Mouse (Mus musculus) heart, adult 2 months (tissue): Measurements from ENCODE around the gene Cenpm. TPM values are rescaled to one million over a fixed set of nuclear protein-coding genes. Genes with fewer than 3 reads are reported as not detected.

Source experiments
- DNase-seq, 2 experiments: peaks; one replicate each; pipeline ENCODE4 v3.0.0; 2021
- H3K27ac ChIP-seq: fragments of 200-600 bp; 2 replicates; pipeline ENCODE4 v1.8.1; 2022
- H3K27me3 ChIP-seq: fragments of 200-500 bp; 2 replicates; pipeline ENCODE4 v1.6.1; 2012; ENCODE audit warnings: mild to moderate bottlenecking, low read length, inconsistent platforms, mixed read lengths; ENCODE audit not compliant: control insufficient read depth, insufficient read depth
- H3K36me3 ChIP-seq: fragments of 200-500 bp; 2 replicates; pipeline ENCODE4 v1.6.1; 2012; ENCODE audit warnings: low read length, inconsistent platforms; ENCODE audit not compliant: control insufficient read depth, insufficient read depth
- H3K4me1 ChIP-seq: fragments of 200-500 bp; 2 replicates; pipeline ENCODE4 v1.6.1; 2011; ENCODE audit warnings: low read length; ENCODE audit not compliant: control insufficient read depth, insufficient read depth
- H3K4me3 ChIP-seq: fragments of 200-600 bp; 2 replicates; pipeline ENCODE4 v1.8.1; 2022
- H3K79me2 ChIP-seq: fragments of 200-500 bp; replicated peaks from 2 replicates; pipeline ENCODE4 v1.6.1; 2012; ENCODE audit warnings: mild to moderate bottlenecking, inconsistent platforms, low read length, moderate library complexity, mixed read lengths; ENCODE audit not compliant: control insufficient read depth, insufficient read depth
- H3K9ac ChIP-seq: fragments of 200-500 bp; 2 replicates; pipeline ENCODE4 v1.6.1; 2012; ENCODE audit warnings: low read depth, mild to moderate bottlenecking, control low read depth, inconsistent platforms, low read length, mixed read lengths
- CTCF ChIP-seq: fragments of 200-600 bp; IDR thresholded peaks from 2 replicates; pipeline ENCODE4 v1.8.1; 2022; ENCODE audit warnings: antibody characterized with exemption, mild to moderate bottlenecking, moderate library complexity
- EP300 ChIP-seq: fragments of 200-500 bp; IDR thresholded peaks from 2 replicates; pipeline ENCODE4 v1.6.1; 2011; ENCODE audit warnings: low read depth, low read length, control low read depth; ENCODE audit not compliant: insufficient read depth
- POLR2A ChIP-seq: fragments of 200-500 bp; IDR thresholded peaks from 2 replicates; pipeline ENCODE4 v1.6.1; 2011; ENCODE audit warnings: mild to moderate bottlenecking, low read depth, low read length, control low read depth; ENCODE audit not compliant: insufficient read depth
- WGBS: fragments of 180-500 bp; shearing (Covaris S2); methylation state at CpG from one replicate; pipeline ENCODE4 v1.1.7; 2018; 5-methylcytosine and 5-hydroxymethylcytosine counted together
- intact Hi-C: fragments of 180-260 bp; cut with DNase I; formaldehyde crosslinking; loops from one replicate; pipeline ENCODE4 v1.15.1; 2025
- polyA plus RNA-seq: library from polyadenylated mRNA; depleted of rRNA; stranded (reverse); fragments of >200 nt; gene quantifications from 2 replicates; pipeline ENCODE4 v1.2.3, GENCODE M21; 2012
- total RNA-seq, 2 experiments: library from RNA; stranded (reverse); gene quantifications; 2 replicates each; pipeline ENCODE4 v1.2.3; 2021

Gene Cenpm
- total and polyA plus RNA-seq, 3 experiments = 0.39 to 1.7 (median 0.42) TPM

DNA sequence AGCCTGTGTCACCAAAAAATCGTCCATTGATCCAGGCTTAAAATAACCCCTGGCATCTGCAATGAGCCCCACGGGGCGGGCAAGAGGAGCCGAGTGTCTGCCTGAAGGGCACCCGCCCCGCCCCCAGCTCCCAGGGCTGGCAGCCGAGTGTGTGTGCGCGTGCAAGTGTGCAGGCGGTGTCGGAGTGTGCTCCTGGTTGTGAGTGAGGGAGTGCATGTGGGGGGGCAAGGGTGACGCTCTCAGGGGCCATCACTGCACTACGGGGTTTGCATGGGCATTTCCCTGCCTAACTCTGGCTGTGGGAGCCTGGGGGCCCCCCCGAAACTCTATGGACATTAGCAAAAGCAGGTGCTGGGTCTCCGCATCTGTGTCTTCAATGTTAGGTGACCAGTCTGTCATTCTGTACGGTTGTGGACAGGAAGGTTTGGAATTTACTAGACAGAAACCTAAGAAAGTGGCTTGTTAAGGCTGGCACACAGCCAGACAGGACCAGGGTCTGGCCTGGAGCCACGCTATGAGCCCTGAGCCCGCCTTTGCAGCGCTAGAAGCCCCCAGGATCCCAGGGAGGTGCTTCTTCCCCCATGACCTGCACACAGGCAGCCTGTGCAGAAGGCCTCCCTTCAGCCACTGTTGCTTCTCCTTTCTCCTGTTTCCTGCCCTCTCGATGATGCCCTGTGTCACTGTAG lies 28.3 kb downstream of the Cenpm start:
- no peak for DNase-seq
- no peaks in the 10 kb centered on the region for H3K4me1 ChIP-seq
- H3K27me3 ChIP-seq = peaks cover 14% of the 10 kb centered on the region
- H3K27ac ChIP-seq = no peak overlapping the region
- no peak for TF ChIP-seq POLR2A
- no peak for TF ChIP-seq EP300
- no peak for TF ChIP-seq CTCF
- intact Hi-C loops = no loop called here
- H3K79me2 ChIP-seq = no peaks in the 10 kb centered on the region
- H3K9ac ChIP-seq = no peak overlapping the region
- WGBS = 44% methylated on average over 20 of the region's 20 CpGs
- H3K4me3 ChIP-seq = no peak overlapping the region
- H3K36me3 ChIP-seq = no peaks in the 10 kb centered on the region

DNA sequence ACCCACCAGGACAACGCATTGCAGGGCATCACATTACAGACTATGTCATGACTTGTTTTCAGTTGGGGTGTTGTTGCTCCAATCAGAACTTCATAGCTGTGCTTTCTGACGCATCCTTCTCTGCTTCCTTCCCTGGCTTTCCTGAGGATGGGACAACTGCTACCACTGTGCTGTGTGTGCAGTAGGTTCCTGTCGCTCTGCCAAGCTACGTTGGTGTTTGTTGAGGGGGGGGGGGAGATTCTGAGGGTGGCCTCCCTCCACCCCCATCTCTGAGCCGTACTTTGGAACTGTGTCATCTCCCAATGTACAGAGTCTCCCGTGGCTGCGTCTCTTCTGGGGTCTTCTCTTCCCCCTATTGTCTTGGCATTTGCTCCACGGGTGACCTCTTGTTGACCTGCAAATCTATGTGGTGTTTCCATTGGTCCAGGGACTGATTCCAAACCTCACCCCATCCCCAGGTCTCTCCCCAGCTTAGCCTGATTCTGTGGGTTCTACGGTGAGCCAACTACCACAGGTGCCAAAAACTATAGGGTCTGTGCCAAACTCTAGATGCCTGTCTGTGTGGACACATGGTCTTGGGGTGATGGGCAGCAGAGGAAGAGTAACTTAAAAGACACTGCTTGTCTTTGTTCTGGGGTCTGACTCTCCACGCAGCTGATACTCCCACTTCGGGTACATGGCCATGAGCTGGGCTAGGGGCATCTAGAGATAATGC lies 29.1 kb downstream of the Cenpm start:
- 31% methylated on average over 11 of the region's 11 CpGs for WGBS
- Histone ChIP-seq H3K79me2 (no peaks in the 10 kb centered on the region), H3K4me3 (no peak overlapping the region), H3K27me3 (peaks cover 14% of the 10 kb centered on the region), H3K4me1 (no peaks in the 10 kb centered on the region), H3K36me3 (no peaks in the 10 kb centered on the region), H3K9ac (no peak overlapping the region), H3K27ac (no peak overlapping the region)
- intact Hi-C loops = no loop called here
- DNase-seq = no peak
- TF ChIP-seq CTCF (no peak), POLR2A (no peak), EP300 (no peak)

DNA sequence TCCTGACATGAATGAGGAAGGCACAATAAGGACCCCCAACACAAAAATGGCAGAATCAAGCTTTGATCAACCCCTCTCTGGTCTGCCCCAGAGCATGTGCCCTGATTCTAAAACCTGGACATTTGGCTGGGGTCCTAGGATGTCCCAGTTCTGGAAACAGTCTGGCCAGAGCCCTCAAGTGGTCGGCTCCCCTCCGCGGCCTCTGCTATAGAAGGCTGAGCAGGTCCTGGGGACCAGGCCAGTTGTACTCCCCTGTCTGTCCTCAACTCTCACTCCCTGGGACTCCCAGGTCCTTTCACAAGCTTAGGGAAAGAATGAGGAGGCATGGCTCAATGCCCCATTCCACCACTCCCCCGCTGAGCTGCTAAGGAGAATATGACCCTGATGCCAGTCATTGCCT lies 31.3 kb downstream of the Cenpm start:
- Histone ChIP-seq H3K9ac (no peak overlapping the region), H3K36me3 (no peaks in the 10 kb centered on the region), H3K79me2 (no peaks in the 10 kb centered on the region), H3K4me3 (no peak overlapping the region), H3K4me1 (no peaks in the 10 kb centered on the region), H3K27ac (no peak overlapping the region), H3K27me3 (peaks cover 14% of the 10 kb centered on the region)
- 30% methylated on average over 4 of the region's 4 CpGs for WGBS
- no peak for DNase-seq
- TF ChIP-seq EP300 (no peak), POLR2A (no peak), CTCF (no peak)
- intact Hi-C loops = no loop called here

DNA sequence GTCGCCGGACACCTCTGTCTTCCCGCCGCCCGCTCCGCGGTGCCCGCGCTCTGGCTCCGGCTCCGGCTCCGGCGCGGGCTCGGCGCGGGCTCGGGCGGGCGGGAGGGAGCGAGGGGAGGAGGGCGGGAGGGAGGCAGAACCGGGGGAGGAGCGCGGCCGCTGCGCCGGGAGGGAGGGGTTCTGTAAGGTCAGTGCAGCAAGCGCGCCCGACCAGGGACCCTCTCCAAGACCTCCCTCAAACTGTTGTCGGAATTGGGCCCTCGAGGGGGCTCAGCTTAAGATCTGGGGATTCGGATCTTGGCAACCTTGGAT lies 31.8 kb downstream of the Cenpm start, which contains the start of gene Shisa8:
Gene Shisa8, minus strand, starts transcription at position 64 of the 312 bp plus-strand sequence.
- intact Hi-C loops = no loop called here
- Histone ChIP-seq H3K4me1 (no peaks in the 10 kb centered on the region), H3K9ac (no peak within 1 kb of the TSS; the same call in 1 of the 2 replicates), H3K4me3 (peak within 1 kb of the TSS; percentile 33), H3K27ac (no peak within 1 kb of the TSS), H3K79me2 (no peaks in the 10 kb centered on the region), H3K27me3 (peaks cover 14% of the 10 kb centered on the region), H3K36me3 (no peaks in the 10 kb centered on the region)
- no peak for DNase-seq
- WGBS = under 1% methylated on average over 23 of the region's 34 CpGs
- TF ChIP-seq EP300 (no peak), CTCF (no peak), POLR2A (no peak)

DNA sequence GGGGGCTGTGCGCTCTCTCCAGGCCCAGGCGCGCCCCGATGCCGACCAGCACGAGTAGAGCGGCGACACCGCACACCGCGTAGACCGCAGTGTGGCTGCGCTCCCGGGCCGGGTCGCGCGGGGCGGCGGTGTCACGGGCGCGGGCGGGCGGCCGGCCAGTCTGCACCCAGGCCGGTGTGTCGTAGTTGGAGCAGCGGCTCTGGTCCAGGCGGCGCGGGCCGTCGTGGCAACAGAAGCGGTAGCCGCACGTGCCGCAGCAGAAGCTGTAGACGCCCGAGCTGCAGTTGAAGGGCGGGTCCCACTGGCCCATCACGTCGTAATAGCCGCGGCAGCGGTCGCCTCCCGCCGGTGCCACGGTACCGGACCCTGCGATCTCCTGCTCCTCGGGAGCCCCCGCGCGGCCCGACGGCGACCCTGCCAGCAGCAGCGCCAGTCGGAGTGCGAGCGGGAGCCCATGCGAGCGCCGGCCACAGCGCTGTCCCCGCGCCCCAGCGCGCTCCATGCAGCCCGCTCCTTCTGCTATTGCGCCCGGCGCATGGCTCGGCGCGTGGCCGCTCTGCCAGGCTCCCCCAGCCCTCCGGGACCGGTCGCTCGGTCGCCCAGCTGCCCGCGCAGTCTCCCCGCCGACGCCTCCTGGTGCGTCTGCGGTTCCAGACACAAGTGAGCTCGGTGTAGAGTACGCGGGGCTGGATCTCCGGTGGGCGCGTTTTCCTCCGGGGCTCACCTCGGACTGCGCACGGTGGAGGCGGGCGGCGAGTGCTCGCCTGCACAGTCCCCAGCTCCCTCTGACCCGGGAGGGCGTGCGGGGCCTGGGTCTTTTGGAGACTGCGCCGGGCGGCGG lies 32.4 kb downstream of the Cenpm start:
- Histone ChIP-seq H3K4me3 (peak overlapping the region; percentile 33), H3K27me3 (peaks cover 14% of the 10 kb centered on the region), H3K27ac (no peak overlapping the region), H3K9ac (no peak overlapping the region; the same call in 1 of the 2 replicates), H3K36me3 (no peaks in the 10 kb centered on the region), H3K4me1 (no peaks in the 10 kb centered on the region), H3K79me2 (no peaks in the 10 kb centered on the region)
- under 1% methylated on average over 110 of the region's 112 CpGs for WGBS
- intact Hi-C loops = no loop called here
- TF ChIP-seq CTCF = peak; percentile 40
- no peak for TF ChIP-seq POLR2A
- DNase-seq = peak; percentile 33 to 41
